Comparison of ENCODE assay signal across 8 mouse cellular contexts in the genomic region with DNA sequence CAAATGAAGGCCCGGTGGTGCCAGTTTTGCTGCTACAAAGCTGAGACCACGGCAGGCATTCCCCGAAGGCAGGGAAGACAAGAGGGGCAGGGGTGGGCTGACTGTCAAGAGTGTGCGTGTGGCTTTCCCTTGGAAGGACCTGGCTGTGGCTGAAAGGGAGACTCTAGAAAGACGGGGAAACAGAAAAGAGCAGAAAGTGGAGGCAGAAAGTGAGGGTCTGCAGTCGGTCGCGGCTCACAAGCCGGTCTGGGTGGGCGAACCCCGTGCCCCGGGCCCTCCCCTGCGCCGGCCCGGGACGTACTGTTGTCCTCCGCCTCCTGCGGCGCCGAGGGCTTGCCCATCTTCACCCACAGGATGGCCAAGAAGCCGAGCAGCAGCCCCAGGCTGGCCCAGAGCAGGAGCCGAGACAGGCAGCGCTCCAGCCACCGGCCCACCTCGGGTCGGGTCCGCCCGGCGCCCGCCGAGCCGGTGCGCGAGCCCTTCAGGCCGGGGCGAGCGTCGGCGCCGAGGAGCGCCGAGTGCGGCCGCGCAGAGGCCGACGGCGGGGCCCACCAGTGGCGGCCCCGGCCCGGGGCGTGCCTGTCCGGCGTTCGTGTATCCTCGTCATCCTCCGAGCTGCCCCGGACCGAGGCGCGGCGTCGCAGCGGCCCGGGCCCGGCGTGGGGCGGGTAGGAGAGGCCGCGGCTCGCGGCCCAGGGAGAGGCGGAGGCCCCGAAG. TPM values are rescaled to one million over a fixed set of nuclear protein-coding genes. Genes with fewer than 3 reads are reported as not detected.
DNase-seq lines count a peak whose midpoint lies in the region; ATAC-seq lines count a peak whose summit lies in the region.

No protein-coding gene starts in this region.

- 0% methylated on average over 46 of the region's 74 CpGs for WGBS in embryonic facial prominence, embryonic 11.5 days
- WGBS in liver, embryonic 11.5 days = under 1% methylated on average over 64 of the region's 74 CpGs
- under 1% methylated on average over 71 of the region's 74 CpGs for WGBS in neural tube, embryonic 11.5 days

- peak overlapping the region; percentile 80 for H3K4me2 ChIP-seq in embryonic facial prominence, embryonic 11.5 days (ENCODE audit: low read depth, low read length)
- peak overlapping the region; percentile 96 for H3K4me2 ChIP-seq in liver, embryonic 11.5 days
- peak overlapping the region; percentile 90 for H3K4me2 ChIP-seq in neural tube, embryonic 11.5 days (ENCODE audit: low read depth)

- no peaks in the 10 kb centered on the region for H3K27me3 ChIP-seq in embryonic facial prominence, embryonic 11.5 days (ENCODE audit: control insufficient read depth, insufficient read depth, low read length)
- H3K27me3 ChIP-seq in liver, embryonic 11.5 days (replicated peaks; ENCODE audit: control insufficient read depth, insufficient read depth, low read length) = no peaks in the 10 kb centered on the region
- H3K27me3 ChIP-seq in neural tube, embryonic 11.5 days (ENCODE audit: control insufficient read depth, insufficient read depth, low read length) = no peaks in the 10 kb centered on the region

- intact Hi-C loops in gastrocnemius, postnatal 36 days (cut with DNase I) = loop anchor here (10.0 kb wide), 1 partner anchor 269 kb away; the partner anchor contains the start of genes Cuta and Phf1

- peak; percentile 49 for DNase-seq in gastrocnemius, postnatal 10 days
- no peak for DNase-seq in gastrocnemius, postnatal 36 days
- DNase-seq in T-cell, adult 2 months (ENCODE audit: low spot score) = peak; percentile 49
- DNase-seq in embryonic facial prominence, embryonic 11.5 days (ENCODE audit: low spot score) = peak; percentile 41
- DNase-seq in heart, postnatal 4 days = peak; percentile 53
- DNase-seq in liver, embryonic 11.5 days (ENCODE audit: low spot score) = peak; percentile 70
- peak; percentile 58 for DNase-seq in neural tube, embryonic 11.5 days (ENCODE audit: low spot score)
- DNase-seq in left cerebral cortex, adult 11 months (ENCODE audit: low spot score) = no peak

- peak overlapping the region; percentile 95 for H3K4me3 ChIP-seq in embryonic facial prominence, embryonic 11.5 days (ENCODE audit: low read depth, low read length)
- peak overlapping the region; percentile 93 for H3K4me3 ChIP-seq in liver, embryonic 11.5 days (ENCODE audit: low read depth, low read length)
- peak overlapping the region; percentile 91 for H3K4me3 ChIP-seq in neural tube, embryonic 11.5 days (ENCODE audit: low read depth, low read length)

- ATAC-seq in embryonic facial prominence, embryonic 11.5 days (replicated peaks; ENCODE audit: insufficient number of reproducible peaks, low FRiP score, low TSS enrichment, low read depth) = peak; percentile 44
- ATAC-seq in liver, embryonic 11.5 days (replicated peaks; ENCODE audit: low FRiP score) = peak; percentile 35
- ATAC-seq in neural tube, embryonic 11.5 days (ENCODE audit: insufficient read depth, low FRiP score, low TSS enrichment) = peak; percentile 26; the same call in 1 of the 2 replicates

- H3K9ac ChIP-seq in embryonic facial prominence, embryonic 11.5 days (replicated peaks; ENCODE audit: low read length) = peak overlapping the region; percentile 98
- H3K9ac ChIP-seq in liver, embryonic 11.5 days (ENCODE audit: low read depth, low read length) = peak overlapping the region; percentile 98
- peak overlapping the region; percentile 98 for H3K9ac ChIP-seq in neural tube, embryonic 11.5 days (ENCODE audit: low read length)

- no peaks in the 10 kb centered on the region for H3K9me3 ChIP-seq in embryonic facial prominence, embryonic 11.5 days (replicated peaks; ENCODE audit: control insufficient read depth, low read length)
- H3K9me3 ChIP-seq in liver, embryonic 11.5 days (ENCODE audit: control insufficient read depth, low read length) = 0 out of 2 replicates have a peak, but pooled peaks cover 2% of the 10 kb centered on the region
- H3K9me3 ChIP-seq in neural tube, embryonic 11.5 days (ENCODE audit: control insufficient read depth, low read length) = no peaks in the 10 kb centered on the region

- no peaks in the 10 kb centered on the region; the same call in 1 of the 2 replicates for H3K4me1 ChIP-seq in embryonic facial prominence, embryonic 11.5 days (ENCODE audit: control insufficient read depth, insufficient read depth, low read length)
- H3K4me1 ChIP-seq in liver, embryonic 11.5 days (replicated peaks; ENCODE audit: control insufficient read depth, insufficient read depth, low read length) = peaks cover 14% of the 10 kb centered on the region
- H3K4me1 ChIP-seq in neural tube, embryonic 11.5 days (ENCODE audit: control insufficient read depth, insufficient read depth, low read length) = peaks cover 42% of the 10 kb centered on the region

- H3K27ac ChIP-seq in embryonic facial prominence, embryonic 11.5 days (replicated peaks; ENCODE audit: low read depth, low read length) = peak overlapping the region; percentile 94
- peak overlapping the region; percentile 95 for H3K27ac ChIP-seq in liver, embryonic 11.5 days (ENCODE audit: low read depth, low read length)
- H3K27ac ChIP-seq in neural tube, embryonic 11.5 days (ENCODE audit: low read depth, low read length) = peak overlapping the region; percentile 97

- H3K36me3 ChIP-seq in embryonic facial prominence, embryonic 11.5 days (replicated peaks; ENCODE audit: control insufficient read depth, insufficient read depth, low read depth, low read length) = peaks cover 13% of the 10 kb centered on the region
- peaks cover 22% of the 10 kb centered on the region for H3K36me3 ChIP-seq in liver, embryonic 11.5 days (ENCODE audit: control insufficient read depth, insufficient read depth, low read length)
- H3K36me3 ChIP-seq in neural tube, embryonic 11.5 days (ENCODE audit: control insufficient read depth, insufficient read depth, low read length) = peaks cover 2% of the 10 kb centered on the region

RNA-seq across cellular contexts. Expression of gene Lemd2, which starts 0.8 kb away (rescaled TPM):
- 10 to 100 TPM; 23.2 to 30.1 TPM for total RNA-seq in gastrocnemius, postnatal 10 days (2021)
- 10 to 100 TPM; 17.8 to 20.4 TPM for total RNA-seq in gastrocnemius, postnatal 36 days (2021)
- polyA plus RNA-seq in embryonic facial prominence, embryonic 11.5 days (2014; fragmentation: Nextera tagmentation; extraction: Ambion mirVana) = 12.0 and 12.2 TPM in 2 replicates
- 10 to 100 TPM; 35.3 to 36.4 TPM for total RNA-seq in heart, postnatal 4 days (2021)
- 11.6 and 13.4 TPM in 2 replicates for polyA plus RNA-seq in liver, embryonic 11.5 days (2014; fragmentation: Nextera tagmentation; extraction: Ambion mirVana)
- polyA plus RNA-seq in neural tube, embryonic 11.5 days (2014; fragmentation: Nextera tagmentation; extraction: Ambion mirVana) = 15.9 and 17.9 TPM in 2 replicates

RNA-seq across cellular contexts. Expression of gene Ip6k3, which starts 35.9 kb away (rescaled TPM):
- 10 to 100 TPM; 63.5 to 81.2 TPM for total RNA-seq in gastrocnemius, postnatal 10 days (2021)
- total RNA-seq in gastrocnemius, postnatal 36 days (2021) = 10 to 100 TPM; 56.6 to 86.1 TPM
- 0.11 and 0.20 TPM in 2 replicates for polyA plus RNA-seq in embryonic facial prominence, embryonic 11.5 days (2014; fragmentation: Nextera tagmentation; extraction: Ambion mirVana)
- total RNA-seq in heart, postnatal 4 days (2021) = 1 to 10 TPM; 3.6 to 4.0 TPM
- polyA plus RNA-seq in liver, embryonic 11.5 days (2014; fragmentation: Nextera tagmentation; extraction: Ambion mirVana) = 0.11 TPM in 1 of 2 replicates, not detected in the other
- polyA plus RNA-seq in neural tube, embryonic 11.5 days (2014; fragmentation: Nextera tagmentation; extraction: Ambion mirVana) = 0.25 and 0.26 TPM in 2 replicates

Comparison
In these comparisons a context has a peak if more than half of its experiments do, and no peak if none do; other contexts are left out.
1. DNase-seq: peak in gastrocnemius, postnatal 10 days (single experiment), T-cell, adult 2 months (single experiment), embryonic facial prominence, embryonic 11.5 days (single experiment), heart, postnatal 4 days (single experiment), liver, embryonic 11.5 days (single experiment) and neural tube, embryonic 11.5 days (single experiment); none in gastrocnemius, postnatal 36 days (0 of 2) and left cerebral cortex, adult 11 months (single experiment).
2. RNA of gene Ip6k3, which starts 35.9 kb away (total RNA-seq): 56.6 to 86.1 TPM in gastrocnemius, postnatal 36 days and 63.5 to 81.2 TPM in gastrocnemius, postnatal 10 days; 3.6 to 4.0 TPM in heart, postnatal 4 days; every median in the first group is over 10 times any median in the second.
3. Peak in every context shown above with its lines, with median percentiles within 50 percentile points of each other: ATAC-seq, H3K27ac ChIP-seq, H3K4me2 ChIP-seq, H3K4me3 ChIP-seq and H3K9ac ChIP-seq.